Mouse (Mus musculus) small intestine, adult 2 months (tissue): Measurements from ENCODE around the gene Osmr.

Experiments used
- CTCF ChIP-seq: fragments of 200-500 bp; IDR thresholded peaks from 2 replicates; pipeline ENCODE4 v1.5.1; 2012; ENCODE audit warnings: low read depth, mild to moderate bottlenecking, control low read depth, inconsistent platforms, low read length, moderate library complexity, mixed read lengths; ENCODE audit not compliant: insufficient replicate concordance, insufficient read length; ENCODE audit errors: extremely low read depth
- POLR2A ChIP-seq: fragments of 200-500 bp; IDR thresholded peaks from 2 replicates; pipeline ENCODE4 v1.6.1; 2012; ENCODE audit warnings: low read depth, mild to moderate bottlenecking, control low read depth, inconsistent platforms, low read length, moderate library complexity

- no peak for TF ChIP-seq CTCF
- TF ChIP-seq POLR2A, result no peak
Observed at GRCm38 (mm10) chr15:6883091-6883490, 8.3 kb upstream of the Osmr start.
